Mouse (Mus musculus) leukemia stem cell, adult 10-12 weeks (primary cell): ENCODE results near the gene Gabra2. TPM values are rescaled to one million over a fixed set of nuclear protein-coding genes. Genes with fewer than 3 reads are reported as not detected.

Source experiments
- polyA plus RNA-seq: library from polyadenylated mRNA; stranded (reverse); fragments of >175 nt; gene quantifications from 2 replicates; pipeline ENCODE4 v1.2.3, GENCODE M21; 2012; ENCODE audit warnings: low replicate concordance

The Gabra2 gene
- not detected in 2 replicates for polyA plus RNA-seq

GRCm38 (mm10) chr5:71095725-71096607, at the start of gene Gabra2:
TSS of gene Gabra2 (minus strand) at chr5:71095849.

